Mouse (Mus musculus): ENCODE measurements around the gene Tomm70a.
"Not testable (repeated sequence)": the region's sequence is repeated elsewhere in the genome, so short reads cannot be mapped to it uniquely, and the experiment has no call there.

Tomm70a gene

DNA sequence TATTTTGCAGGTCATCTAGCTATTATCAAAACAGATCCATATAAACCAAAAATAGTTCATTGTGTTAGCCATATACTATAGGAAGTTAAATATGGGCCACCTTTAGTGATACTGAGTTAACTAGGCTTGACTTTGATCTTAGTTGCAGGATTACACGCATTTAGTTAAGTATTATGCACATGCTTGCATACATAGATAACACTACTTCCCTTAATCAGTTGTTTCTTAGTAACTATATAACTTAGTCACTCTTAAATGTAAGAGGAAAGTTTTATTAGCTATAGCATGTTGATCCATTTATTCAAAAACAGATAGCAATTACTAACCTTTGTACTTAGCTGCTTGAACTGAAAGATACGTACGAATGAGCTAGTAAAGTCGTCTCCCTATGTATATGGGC is 29.9 kb downstream of the Tomm70a start:
- DNase-seq (ENCODE audit: low spot score) = no peak

DNA sequence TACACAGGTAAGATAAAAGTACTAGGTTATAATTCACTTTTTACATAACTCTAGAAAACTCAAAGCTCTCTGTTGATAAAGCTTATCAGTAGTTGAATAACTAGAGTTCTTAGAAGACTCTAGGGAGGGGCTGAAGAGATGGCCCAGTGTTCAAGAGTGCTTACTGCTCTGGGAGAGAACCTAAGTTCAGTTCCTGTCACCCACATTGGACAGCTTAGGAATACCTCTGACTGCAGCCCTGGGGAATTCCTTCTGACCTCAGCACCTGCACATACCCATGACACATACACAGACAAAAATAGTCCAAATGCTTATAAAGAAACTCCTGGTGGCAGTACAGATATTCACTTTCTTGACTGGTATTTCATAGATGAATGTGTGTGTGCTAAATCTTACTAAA is 34.4 kb downstream of the Tomm70a start:
- DNase-seq (ENCODE audit: low spot score) = no peak

DNA sequence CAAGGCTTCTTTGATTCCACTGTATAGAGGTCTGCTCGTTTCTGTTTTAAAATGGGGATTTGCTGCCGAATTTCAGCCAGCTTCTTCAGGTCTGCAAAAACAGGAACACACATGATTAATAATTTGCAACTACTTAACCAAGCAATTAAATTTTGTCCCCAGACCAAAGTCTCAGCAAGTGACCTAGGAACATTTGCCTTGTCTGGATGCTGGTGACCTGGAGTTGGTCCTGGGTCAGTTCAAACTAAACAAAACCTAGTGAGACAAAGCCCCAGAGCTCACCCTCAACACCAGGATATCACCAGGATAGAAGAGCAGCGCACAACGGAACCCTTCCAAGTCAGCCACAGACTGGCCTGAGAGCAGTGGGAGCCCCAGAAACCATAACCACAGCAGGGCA is 35.6 kb downstream of the Tomm70a start:
- DNase-seq (ENCODE audit: low spot score) = no peak

DNA sequence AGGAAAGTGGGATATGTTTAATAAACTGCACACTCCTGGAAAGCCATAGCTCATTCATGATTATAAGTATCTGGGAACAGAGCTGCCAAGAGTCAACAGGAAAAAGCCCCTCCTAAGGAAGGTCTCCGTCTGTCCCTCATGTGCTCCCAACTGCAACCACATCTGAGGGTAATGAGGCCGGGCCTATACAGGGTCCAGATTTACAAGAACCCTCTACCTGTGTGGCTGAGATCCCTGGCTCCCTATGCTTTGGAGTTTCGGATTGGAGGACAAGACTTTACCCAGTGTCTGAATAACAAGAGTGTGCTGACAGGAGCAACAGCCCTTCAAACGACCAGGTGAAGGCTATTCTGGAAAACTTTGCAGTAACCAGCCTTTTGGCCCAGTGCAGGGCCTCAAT is 36.2 kb downstream of the Tomm70a start:
- DNase-seq (ENCODE audit: low spot score) = no peak

DNA sequence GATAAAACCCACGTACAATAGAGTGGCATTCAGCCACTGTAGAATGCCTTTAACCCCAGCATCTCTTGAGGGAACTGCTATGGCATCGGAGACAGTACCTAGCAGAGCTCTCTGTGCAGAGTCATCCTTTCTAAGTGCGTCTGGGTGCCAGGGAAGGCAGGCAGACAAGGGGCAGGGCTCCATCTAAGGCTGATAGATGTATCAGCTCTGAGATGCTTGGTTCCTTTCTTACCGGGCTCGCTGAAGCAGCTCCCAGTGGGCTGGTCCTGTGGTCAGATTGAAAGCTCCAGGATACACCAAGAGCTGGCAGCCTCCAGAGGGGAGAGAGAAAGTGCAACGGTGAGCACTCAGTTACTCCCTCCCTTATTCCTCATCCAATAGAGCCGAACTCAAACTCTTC is 38.3 kb downstream of the Tomm70a start:
- DNase-seq (ENCODE audit: low spot score) = no peak

DNA sequence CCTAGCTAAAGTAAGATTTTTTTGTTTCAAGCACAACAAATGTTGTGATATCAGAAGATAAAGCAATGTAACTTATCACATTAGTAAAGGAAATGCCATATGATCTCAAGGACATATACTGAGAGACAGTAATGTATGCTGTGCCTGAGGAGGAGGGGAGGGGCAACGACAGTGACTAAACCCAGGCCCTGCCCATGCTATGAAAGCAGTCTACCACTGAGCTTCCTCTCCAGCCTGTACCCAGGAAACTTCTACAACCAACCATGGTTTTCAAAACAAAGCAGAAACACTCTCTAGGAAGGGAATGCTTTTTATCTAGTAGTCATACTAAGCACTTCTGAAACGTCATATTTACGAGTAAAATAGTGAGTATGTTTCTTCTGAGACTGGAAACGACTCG is 41.3 kb downstream of the Tomm70a start:
- no peak for DNase-seq (ENCODE audit: low spot score)

DNA sequence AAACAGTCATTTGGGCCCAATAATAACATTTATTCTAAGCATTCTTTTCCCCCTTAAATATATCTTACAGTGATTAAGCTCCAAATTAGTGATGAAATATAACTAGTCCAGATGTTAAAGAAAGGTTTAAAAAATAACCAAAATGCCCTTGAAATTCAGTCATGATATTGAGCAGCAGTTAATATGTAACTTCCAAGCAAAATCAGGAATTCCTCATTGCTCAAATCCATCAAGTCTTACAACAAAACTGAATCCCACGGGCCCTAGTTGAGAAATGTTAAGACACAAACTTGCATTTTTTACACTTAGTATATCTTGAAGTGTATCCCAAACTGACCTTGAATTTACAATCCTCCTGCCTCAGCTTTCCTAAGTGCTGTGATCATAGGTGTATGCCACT is 42.2 kb downstream of the Tomm70a start:
- no peak for DNase-seq (ENCODE audit: low spot score)

DNA sequence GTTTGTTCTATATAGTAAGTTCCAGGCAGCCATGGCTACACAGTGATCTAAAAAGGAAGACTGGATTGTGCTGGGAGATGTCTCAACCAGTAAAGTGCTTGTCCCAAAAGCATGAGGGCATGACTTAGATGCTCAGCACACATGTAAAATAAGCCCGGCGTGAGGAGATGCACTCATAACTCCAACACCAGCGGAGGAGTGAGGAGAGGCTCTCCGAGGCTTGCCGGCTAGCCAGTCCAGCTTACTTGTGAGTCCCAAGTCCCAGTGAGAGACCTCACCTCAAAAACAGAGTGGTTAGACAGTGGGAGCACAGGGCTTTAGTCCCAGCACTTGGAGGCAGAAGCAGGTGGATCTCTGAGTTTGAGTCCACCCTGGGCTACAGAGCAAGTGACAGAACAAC is 43.7 kb downstream of the Tomm70a start:
- DNase-seq (ENCODE audit: low spot score) = no peak

DNA sequence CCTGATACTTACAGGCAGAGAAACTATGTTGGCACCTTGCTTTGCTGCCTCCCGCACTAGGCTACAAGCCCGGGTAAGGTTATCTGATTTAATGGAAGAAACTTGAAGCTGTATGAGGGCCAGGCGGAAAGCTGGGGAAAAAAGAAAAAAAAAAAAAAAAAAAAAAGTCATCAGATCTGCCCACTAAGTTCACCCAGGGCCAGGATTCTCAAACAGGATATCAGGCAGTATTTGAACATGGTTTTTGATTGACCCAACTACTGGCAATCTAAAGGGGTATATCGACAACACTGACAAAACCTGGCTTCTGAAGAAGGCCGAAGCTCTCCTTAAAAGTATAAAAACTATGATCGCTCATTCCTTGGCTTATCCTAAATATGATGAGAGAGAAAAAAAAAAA is 44.6 kb downstream of the Tomm70a start:
- no peak for DNase-seq (ENCODE audit: low spot score)

DNA sequence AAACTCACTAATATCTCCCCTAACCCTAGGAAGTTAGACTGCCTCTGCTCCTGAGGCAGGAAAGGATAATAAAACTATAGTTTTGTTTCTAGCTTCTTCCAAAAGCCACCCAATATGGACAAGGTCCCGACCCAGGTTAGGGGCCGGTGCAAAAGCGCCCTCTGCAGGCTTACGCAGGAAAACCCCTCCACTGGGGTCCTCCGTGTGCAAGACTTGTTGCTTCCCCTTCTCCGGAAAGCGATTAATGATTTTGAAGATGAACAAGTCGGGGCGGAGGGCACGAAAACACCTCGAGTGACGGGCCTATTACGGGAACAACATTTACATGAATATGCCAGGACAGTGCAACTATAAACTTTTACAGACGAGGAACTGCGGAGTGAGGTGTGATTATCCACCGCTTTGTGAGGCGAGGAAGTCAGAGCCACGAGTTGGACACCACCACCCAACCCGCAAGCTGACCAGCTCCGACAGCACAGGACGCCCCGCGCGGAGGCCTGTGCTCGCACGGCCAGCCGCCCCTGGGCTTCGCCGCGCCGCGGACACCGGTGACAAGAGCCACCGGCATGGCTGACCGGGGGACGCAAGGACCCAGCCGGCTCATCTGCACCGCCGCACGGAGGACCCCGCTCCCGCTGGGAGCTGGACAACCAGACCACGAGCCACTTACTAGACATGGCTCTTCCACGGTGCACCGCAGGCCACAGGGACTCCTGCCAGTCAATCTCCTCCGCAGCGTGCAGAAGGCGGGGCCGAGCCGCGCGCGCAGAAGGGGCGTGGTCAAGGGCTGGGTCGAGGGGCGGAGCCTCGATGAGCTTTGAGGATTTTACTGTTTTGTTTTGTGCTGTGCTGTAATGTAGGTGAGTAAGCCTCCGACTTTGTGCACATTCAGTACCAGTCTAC is 45.4 kb downstream of the Tomm70a start, which contains the start of gene Nit2:
TSS of gene Nit2 (minus strand) at position 731 of the 903 bp plus-strand sequence.
- DNase-seq (ENCODE audit: low spot score) = peak; percentile 95

DNA sequence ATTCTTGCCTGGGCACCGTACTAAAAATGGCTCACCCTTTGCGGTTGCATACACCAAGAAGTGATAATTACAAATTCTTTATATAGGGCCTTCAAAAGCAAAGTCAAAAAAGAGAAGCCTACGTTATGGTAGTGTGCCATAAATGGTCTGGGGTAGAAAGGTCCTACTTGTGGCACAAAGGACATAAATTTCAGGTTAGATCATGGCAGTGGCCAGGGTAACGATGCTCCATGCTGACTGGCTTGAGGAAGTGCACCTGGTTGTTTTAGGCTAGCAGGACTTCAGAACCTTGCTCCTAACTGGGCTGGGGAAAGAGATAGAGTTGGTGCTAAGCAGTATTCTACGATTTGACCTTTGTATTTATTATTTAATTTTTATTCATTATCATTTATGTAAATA is 46.0 kb downstream of the Tomm70a start:
- DNase-seq (ENCODE audit: low spot score) = no peak

DNA sequence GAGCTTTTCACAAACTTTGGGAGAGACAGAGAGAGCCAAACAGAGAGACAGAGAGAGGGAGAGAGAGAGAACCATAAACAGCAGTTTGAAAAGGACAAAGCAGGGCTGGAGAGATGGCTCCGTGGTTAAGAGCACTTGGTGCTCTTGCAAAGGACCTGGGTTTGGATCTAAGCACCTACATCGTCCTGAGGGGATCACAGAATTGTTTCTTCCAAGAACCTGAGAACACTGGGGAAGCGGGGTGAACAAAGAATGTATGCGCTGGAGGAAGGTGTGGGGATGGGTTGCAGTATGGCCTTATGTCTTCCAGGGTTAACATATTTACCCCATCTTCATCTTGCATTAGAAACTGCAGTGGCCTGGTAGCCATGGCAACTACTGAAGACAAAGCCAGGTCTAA is 46.7 kb downstream of the Tomm70a start:
- no peak for DNase-seq (ENCODE audit: low spot score)

DNA sequence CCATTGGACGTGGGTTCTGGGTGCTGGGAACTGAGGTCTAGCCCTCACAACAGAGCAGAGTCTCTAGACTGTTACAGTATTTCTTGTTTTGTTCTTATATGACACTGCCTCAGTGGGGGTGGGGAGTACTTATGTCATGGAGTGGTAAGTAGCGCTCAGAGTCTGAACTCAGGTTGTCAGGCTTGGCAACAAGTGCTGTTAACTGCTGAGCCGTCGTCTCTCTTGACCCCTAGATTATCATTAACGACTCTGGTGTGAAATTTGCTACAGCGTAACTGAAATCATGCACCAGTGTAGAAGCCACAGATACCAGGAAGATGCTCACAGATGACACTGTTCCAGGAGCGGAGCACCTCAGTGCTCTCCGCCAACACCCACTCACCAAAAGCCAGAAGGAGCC is 49.7 kb downstream of the Tomm70a start:
- no peak for DNase-seq (ENCODE audit: low spot score)

DNA sequence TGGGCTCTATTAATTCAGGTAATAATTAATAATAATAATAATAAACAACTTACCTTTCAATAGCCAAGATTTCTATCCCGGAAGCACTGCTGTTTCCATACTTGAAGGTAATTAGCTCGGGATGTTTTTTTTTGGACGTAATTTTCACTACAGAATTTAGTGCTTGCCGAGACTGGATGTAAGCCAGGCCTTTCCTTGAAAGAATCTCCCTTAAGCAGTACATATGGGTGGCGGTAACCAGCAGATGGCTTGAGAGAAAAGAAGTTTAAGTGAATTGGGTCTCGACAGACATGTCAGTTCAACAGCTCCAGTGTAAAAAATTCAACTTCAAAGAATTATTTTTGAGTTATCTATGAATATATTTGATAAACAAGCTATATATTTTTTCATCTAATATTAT is 50.1 kb downstream of the Tomm70a start:
- DNase-seq (ENCODE audit: low spot score) = no peak

DNA sequence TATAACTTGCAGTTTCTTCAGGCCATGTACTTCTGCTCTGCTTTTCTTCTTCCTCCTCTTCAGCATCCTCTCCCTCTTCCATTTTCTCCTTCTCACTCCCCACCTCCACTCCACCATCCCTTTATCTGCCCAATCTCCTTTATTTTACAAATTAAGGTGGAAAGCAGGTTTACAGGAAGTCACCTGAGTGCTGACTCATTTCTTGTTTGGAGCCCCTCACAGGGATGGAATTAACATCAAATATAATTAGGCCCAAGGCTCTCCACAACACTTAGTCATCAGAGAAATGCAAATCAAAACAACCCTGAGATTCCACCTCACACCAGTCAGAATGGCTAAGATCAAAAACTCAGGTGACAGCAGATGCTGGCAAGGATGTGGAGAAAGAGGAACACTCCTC is 53.0 kb downstream of the Tomm70a start:
- not testable (repeated sequence) for DNase-seq (ENCODE audit: low spot score)

DNA sequence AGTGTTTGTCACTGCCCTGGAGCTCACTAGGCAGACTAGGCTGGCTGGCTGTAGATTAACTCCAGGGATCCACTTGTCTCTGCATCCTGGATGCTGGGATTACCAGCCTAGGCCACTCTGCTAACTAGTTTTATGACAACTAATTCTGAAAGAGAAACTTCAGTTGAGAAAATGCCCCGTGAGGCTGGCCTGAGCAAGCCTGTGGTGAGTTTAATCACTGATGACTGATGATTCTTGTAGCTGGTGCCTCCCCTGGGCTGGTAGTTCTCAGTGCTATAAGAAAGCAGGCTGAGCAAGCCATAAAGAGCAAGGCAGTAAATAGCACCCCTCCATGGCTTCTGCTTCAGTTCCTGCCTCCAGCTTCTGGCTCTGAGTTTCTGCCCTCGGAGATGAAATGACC is 54.2 kb downstream of the Tomm70a start:
- DNase-seq (ENCODE audit: low spot score) = no peak

DNA sequence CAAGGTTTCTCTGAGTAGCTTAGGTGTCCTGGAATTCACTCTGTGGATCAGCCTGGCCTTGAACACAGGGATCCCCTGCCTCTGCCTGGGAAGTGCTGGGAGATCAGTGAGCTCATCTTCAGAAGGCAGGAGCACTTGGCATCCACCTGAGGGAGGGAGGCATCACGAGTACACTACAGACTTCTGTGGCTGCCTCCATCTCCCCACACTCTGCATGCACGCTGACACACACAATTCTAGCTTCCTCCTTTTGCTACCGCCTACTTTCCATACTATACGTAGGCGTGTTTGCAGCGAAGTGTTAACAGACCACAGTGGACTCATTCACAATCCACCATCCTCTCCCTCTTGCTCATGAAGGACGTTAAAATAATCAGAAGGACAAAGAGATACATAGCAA is 54.8 kb downstream of the Tomm70a start:
- no peak for DNase-seq (ENCODE audit: low spot score)

DNA sequence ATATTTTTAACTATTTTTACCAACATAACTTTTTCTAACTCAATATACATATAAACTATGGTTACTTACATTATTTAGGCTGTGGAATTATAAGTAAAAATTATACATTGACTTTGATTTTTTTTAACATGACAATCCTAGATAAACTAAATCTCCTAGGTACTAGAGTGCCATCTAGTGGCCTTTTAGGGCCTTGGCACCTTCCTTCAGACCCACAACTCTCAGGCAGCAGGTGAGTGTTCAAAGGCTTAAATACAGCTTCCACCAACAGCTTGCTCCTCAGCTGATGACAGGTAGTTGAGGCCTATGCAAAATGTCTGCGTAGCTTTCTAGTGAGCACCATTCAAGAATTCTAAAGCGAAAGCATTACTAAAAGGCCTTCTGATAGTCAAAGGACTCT is 55.8 kb downstream of the Tomm70a start:
- DNase-seq (ENCODE audit: low spot score) = no peak

DNA sequence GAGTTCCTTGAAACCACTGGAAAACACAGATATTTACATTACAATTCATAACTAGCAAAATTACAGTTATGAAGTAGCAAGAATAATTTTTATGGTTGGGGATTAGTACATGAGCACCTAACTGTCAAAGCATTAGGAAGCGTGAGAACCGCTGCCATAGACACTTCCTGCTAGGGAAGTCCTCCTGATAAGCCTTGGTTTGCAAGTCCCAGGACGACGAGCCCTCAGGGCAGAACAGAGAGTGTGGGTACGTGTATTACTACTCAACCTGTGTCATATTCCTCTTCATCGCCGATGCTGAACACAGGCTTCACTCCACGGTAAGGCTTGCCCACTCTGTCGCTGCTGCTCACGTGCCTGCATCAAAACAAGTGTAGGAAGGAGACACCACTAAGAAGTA is 56.2 kb downstream of the Tomm70a start:
- no peak for DNase-seq (ENCODE audit: low spot score)

DNA sequence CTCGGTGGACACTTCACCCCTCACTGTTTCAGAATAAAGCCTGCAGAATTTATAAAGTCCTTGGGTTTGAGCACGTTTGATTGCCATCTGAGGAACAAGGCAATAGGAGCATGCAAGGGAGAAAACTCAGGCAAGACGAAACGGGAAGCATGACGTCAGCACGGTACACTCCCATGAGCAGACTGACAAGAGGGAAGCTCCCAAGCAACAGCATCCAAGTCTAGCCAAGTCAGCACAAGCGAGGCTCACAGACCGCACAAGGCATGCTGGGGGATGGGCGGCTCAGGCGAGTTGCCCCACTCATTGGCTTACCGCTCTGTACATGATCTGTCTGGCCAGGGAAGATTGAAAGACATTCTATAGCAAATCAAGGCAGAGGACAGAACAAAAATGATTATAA is 59.7 kb downstream of the Tomm70a start:
- DNase-seq (ENCODE audit: low spot score) = no peak

DNA sequence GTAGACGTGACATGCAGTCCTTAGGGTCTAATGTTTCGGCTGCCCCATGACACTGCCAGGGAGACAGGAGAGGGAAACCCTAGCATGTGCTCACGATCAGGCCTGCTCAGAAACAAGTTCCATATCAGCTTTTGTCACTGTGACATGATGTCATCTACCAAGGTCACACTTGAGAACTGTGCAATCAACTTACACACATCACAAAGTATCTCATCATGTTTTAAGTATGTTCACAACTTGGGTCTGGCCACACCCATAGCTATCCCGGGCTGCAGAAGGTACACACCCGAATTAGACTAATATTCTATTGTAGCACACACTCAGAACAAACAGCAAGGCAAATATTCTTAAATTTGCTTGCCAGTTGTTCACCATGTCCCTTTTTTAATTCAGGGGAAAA is 60.5 kb downstream of the Tomm70a start:
- DNase-seq (ENCODE audit: low spot score) = no peak

DNA sequence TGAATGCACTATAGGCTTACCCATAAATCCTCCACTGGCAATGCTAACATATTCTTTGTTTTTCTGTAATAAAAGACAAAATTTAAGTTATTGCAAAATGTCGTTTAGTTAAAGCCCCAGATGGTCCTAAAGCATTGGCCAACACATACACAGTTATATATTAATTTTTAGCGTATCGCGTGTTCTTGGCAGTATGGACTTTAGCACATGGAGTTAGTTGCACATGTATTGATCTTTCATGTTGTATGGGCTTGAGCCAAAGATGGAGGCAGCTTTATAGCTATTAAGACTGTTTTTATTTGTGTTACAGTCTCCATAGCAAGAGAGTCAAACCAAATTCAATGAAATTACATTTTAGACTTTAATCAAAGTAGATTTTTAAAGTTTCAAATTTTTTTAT is 65.1 kb downstream of the Tomm70a start:
- no peak for DNase-seq (ENCODE audit: low spot score)

DNA sequence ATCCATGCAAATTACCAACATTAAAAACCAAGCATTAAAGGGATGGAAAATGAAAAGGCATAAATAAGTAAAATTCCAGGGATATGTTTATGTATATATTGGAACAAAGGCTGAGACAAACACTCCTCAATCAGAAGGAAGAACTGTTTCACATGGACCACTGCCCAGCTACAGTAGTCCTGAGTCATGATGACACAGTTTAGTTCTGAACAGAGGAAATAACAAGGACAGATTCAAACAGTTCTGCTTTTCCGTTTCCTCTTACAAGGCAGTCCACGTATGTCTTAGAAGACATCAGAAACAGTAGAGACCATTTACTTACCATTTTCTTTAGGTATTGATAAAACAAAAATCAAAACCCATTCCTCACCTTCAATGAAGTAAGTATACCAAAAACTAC is 68.0 kb downstream of the Tomm70a start:
- no peak for DNase-seq (ENCODE audit: low spot score)

DNA sequence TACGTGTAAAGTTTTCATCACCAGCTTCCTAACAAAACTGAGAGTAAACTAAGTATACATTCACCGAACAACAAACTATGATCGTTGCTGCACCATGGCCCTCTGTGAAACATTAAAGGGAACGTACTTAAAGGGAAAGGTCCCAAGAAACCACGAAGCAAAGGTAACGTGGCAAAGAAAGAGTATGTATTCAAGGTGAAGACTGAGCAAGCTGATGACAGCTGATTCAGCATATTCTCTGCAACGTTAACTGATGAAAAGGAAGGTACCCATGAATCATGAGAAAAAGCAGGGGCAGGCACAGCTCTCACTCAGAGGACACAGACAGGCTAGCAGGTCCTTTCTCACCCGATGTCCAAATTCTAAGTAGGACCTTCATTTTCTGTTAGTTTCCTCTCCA is 68.9 kb downstream of the Tomm70a start:
- DNase-seq (ENCODE audit: low spot score) = no peak
